Comparison of ENCODE assay signal across 16 mouse cellular contexts in genomic region chr16:37730293-37730835, GRCm38 (mm10). TPM values are rescaled to one million over a fixed set of nuclear protein-coding genes. Genes with fewer than 3 reads are reported as not detected.
DNase-seq lines count a peak whose midpoint lies in the region; ATAC-seq lines count a peak whose summit lies in the region.
"Had no signal": no experiment of that assay in that cellular context is flagged by ENCODE, and none has a peak within 500 bp of the region (broad histone marks: within the 10 kb centered on the region; RNA-seq: fewer than 3 reads in every experiment).

No protein-coding gene starts in this region.

- no peak overlapping the region for H3K4me2 ChIP-seq in heart, embryonic 11.5 days
- H3K4me2 ChIP-seq: liver, embryonic 13.5 days; midbrain, embryonic 12.5 days; stomach, embryonic 15.5 days had no signal

- H3K9me3 ChIP-seq in heart, embryonic 11.5 days (replicated peaks; ENCODE audit: control insufficient read depth, low read length), result no peaks in the 10 kb centered on the region
- H3K9me3 ChIP-seq in limb, embryonic 10.5 days (replicated peaks), result no peaks in the 10 kb centered on the region
- H3K9me3 ChIP-seq: liver, embryonic 13.5 days; midbrain, embryonic 12.5 days; stomach, embryonic 15.5 days had no signal

- 0 out of 2 replicates have a peak overlapping the region, but pooled peaks have one; percentile 18 for H3K27ac ChIP-seq in heart, embryonic 11.5 days (ENCODE audit: low read depth, low read length)
- H3K27ac ChIP-seq in limb, embryonic 10.5 days, result 0 out of 2 replicates have a peak overlapping the region, but pooled peaks have one; percentile 82
- H3K27ac ChIP-seq: liver, embryonic 13.5 days; midbrain, embryonic 12.5 days; stomach, embryonic 15.5 days had no signal

- H3K4me3 ChIP-seq in heart, embryonic 11.5 days (ENCODE audit: low read depth, low read length), result no peak overlapping the region
- no peak overlapping the region for H3K4me3 ChIP-seq in limb, embryonic 10.5 days
- H3K4me3 ChIP-seq: liver, embryonic 13.5 days; midbrain, embryonic 12.5 days; stomach, embryonic 15.5 days had no signal

- H3K4me1 ChIP-seq in heart, embryonic 11.5 days (ENCODE audit: control insufficient read depth, insufficient read depth, low read length), result peaks cover 11% of the 10 kb centered on the region
- peaks cover 25% of the 10 kb centered on the region for H3K4me1 ChIP-seq in limb, embryonic 10.5 days
- H3K4me1 ChIP-seq: liver, embryonic 13.5 days; midbrain, embryonic 12.5 days had no signal

- no peak for DNase-seq in heart, postnatal 25 days (ENCODE audit: low spot score)
- peak; percentile 27 for DNase-seq in 3T3-L1 (ENCODE audit: low read depth, low spot score)
- DNase-seq in Muller cell, postnatal 12 days (ENCODE audit: inconsistent ontology term), result peak; percentile 3
- no peak for DNase-seq in limb, embryonic 10.5 days (ENCODE audit: low spot score)
- no peak for DNase-seq in thymus, adult 18-20 months
- DNase-seq in thymus, postnatal 36 days, result no peak
- DNase-seq: adrenal gland, adult 8-10 months; cerebellum, postnatal 25 days; kidney, postnatal 14 days; liver, embryonic 13.5 days; lung, postnatal 36 days; right cerebral cortex, postnatal 4 days had no signal

- H3K36me3 ChIP-seq in heart, embryonic 11.5 days (ENCODE audit: control insufficient read depth, insufficient read depth, low read length), result no peaks in the 10 kb centered on the region
- H3K36me3 ChIP-seq in limb, embryonic 10.5 days, result no peaks in the 10 kb centered on the region
- H3K36me3 ChIP-seq: liver, embryonic 13.5 days; midbrain, embryonic 12.5 days; stomach, embryonic 15.5 days had no signal

- no peaks in the 10 kb centered on the region for H3K27me3 ChIP-seq in heart, embryonic 11.5 days (ENCODE audit: control insufficient read depth, insufficient read depth, low read length)
- no peaks in the 10 kb centered on the region for H3K27me3 ChIP-seq in limb, embryonic 10.5 days (ENCODE audit: low read depth, poor library complexity, severe bottlenecking)
- H3K27me3 ChIP-seq: liver, embryonic 13.5 days; midbrain, embryonic 12.5 days; stomach, embryonic 15.5 days had no signal

- WGBS in heart, embryonic 11.5 days (ENCODE audit: insufficient replicate concordance), result 81% methylated on average over 8 of the region's 8 CpGs
- 87% methylated on average over 8 of the region's 8 CpGs for WGBS in limb, embryonic 10.5 days

- intact Hi-C loops in heart, postnatal 25 days (cut with DNase I), result loop anchor here (5.0 kb wide), 1 partner anchor 47 kb away; the partner anchor contains the start of gene Fstl1

- no peak overlapping the region for H3K9ac ChIP-seq in heart, embryonic 11.5 days (ENCODE audit: low read depth, low read length)
- H3K9ac ChIP-seq: liver, embryonic 13.5 days; midbrain, embryonic 12.5 days; stomach, embryonic 15.5 days had no signal

- no peak for ATAC-seq in heart, embryonic 11.5 days (replicated peaks; ENCODE audit: insufficient number of reproducible peaks, low FRiP score, low TSS enrichment)
- ATAC-seq: inflammation-experienced regulatory T-cells, adult 6 months had no signal

RNA-seq across cellular contexts. Expression of gene Fstl1, which starts 46.3 kb away (rescaled TPM):
- polyA plus RNA-seq in heart, embryonic 11.5 days (2014; fragmentation: Nextera tagmentation; extraction: Ambion mirVana), result 500 and 503 TPM in 2 replicates
- 100 to 1,000 TPM; 107 to 122 TPM for total RNA-seq in heart, postnatal 25 days (2021)
- polyA plus RNA-seq in limb, embryonic 10.5 days (2016; fragmentation: Nextera tagmentation; extraction: Ambion mirVana), result 160 and 215 TPM in 2 replicates

Comparison
In these comparisons a context has a peak if more than half of its experiments do, and no peak if none do; other contexts are left out.
1. DNase-seq: peak in 3T3-L1 (single experiment) and Muller cell, postnatal 12 days (single experiment); none in heart, postnatal 25 days (single experiment), limb, embryonic 10.5 days (single experiment), thymus, adult 18-20 months (0 of 2) and thymus, postnatal 36 days (0 of 2).